Mouse (Mus musculus) hindbrain, embryonic 13.5 days (tissue): ENCODE measurements around the gene Sept4. TPM values are rescaled to one million over a fixed set of nuclear protein-coding genes. Genes with fewer than 3 reads are reported as not detected.

Experiments used
- ATAC-seq: fragments of 200-750 bp; cut with Nextera tagmentation; 2 replicates; pipeline ENCODE4 v1.8.0; 2017; ENCODE audit warnings: moderate TSS enrichment; ENCODE audit not compliant: low FRiP score
- H3K27ac ChIP-seq: fragments of 300-500 bp; sonication (generic); 2 replicates; pipeline ENCODE4 v1.5.1; 2015; ENCODE audit warnings: inconsistent platforms, mild to moderate bottlenecking, moderate library complexity
- H3K27me3 ChIP-seq: fragments of 300-500 bp; sonication (generic); 2 replicates; pipeline ENCODE4 v1.6.1; 2015; ENCODE audit warnings: mild to moderate bottlenecking, inconsistent platforms
- H3K36me3 ChIP-seq: fragments of 300-500 bp; sonication (generic); 2 replicates; pipeline ENCODE4 v1.6.1; 2015; ENCODE audit warnings: mild to moderate bottlenecking, inconsistent platforms
- H3K4me1 ChIP-seq: fragments of 300-500 bp; sonication (generic); replicated peaks from 2 replicates; pipeline ENCODE4 v1.6.1; 2015; ENCODE audit warnings: inconsistent platforms
- H3K4me2 ChIP-seq: fragments of 300-500 bp; sonication (generic); 2 replicates; pipeline ENCODE4 v1.6.1; 2015; ENCODE audit warnings: inconsistent platforms, mild to moderate bottlenecking, moderate library complexity
- H3K4me3 ChIP-seq: fragments of 300-500 bp; sonication (generic); 2 replicates; pipeline ENCODE4 v1.5.1; 2015; ENCODE audit warnings: mild to moderate bottlenecking, inconsistent platforms
- H3K9ac ChIP-seq: fragments of 300-500 bp; sonication (generic); 2 replicates; pipeline ENCODE4 v1.6.1; 2015; ENCODE audit warnings: mild to moderate bottlenecking, inconsistent platforms
- H3K9me3 ChIP-seq: fragments of 300-500 bp; sonication (generic); 2 replicates; pipeline ENCODE4 v1.6.1; 2016; ENCODE audit warnings: inconsistent platforms
- WGBS: fragments of 180-500 bp; shearing (Covaris S2); methylation state at CpG from one replicate; pipeline ENCODE4 v1.1.7; 2015; 5-methylcytosine and 5-hydroxymethylcytosine counted together
- polyA plus RNA-seq: library from polyadenylated mRNA; unstranded; fragments of >200 nt; fragmentation: Nextera tagmentation; extraction: Ambion mirVana; gene quantifications from 2 replicates; pipeline ENCODE4 v1.2.1, GENCODE M21; 2015

Sept4 gene
- polyA plus RNA-seq, 1 experiment from 2014 or later: 22.4 TPM

GRCm38 (mm10) chr11:87592713-87593598 is 24.3 kb downstream of the Sept4 start:
- H3K27ac ChIP-seq: peak overlapping the region; percentile 93
- peaks cover 11% of the 10 kb centered on the region for H3K36me3 ChIP-seq
- ATAC-seq: no peak
- WGBS: 28% methylated on average over 13 of the region's 13 CpGs
- H3K27me3 ChIP-seq: no peaks in the 10 kb centered on the region
- H3K9ac ChIP-seq: peak overlapping the region; percentile 77
- H3K4me3 ChIP-seq: peak overlapping the region; percentile 75
- peaks cover 71% of the 10 kb centered on the region for H3K4me1 ChIP-seq
- H3K4me2 ChIP-seq: peak overlapping the region; percentile 73
- no peaks in the 10 kb centered on the region for H3K9me3 ChIP-seq

DNA sequence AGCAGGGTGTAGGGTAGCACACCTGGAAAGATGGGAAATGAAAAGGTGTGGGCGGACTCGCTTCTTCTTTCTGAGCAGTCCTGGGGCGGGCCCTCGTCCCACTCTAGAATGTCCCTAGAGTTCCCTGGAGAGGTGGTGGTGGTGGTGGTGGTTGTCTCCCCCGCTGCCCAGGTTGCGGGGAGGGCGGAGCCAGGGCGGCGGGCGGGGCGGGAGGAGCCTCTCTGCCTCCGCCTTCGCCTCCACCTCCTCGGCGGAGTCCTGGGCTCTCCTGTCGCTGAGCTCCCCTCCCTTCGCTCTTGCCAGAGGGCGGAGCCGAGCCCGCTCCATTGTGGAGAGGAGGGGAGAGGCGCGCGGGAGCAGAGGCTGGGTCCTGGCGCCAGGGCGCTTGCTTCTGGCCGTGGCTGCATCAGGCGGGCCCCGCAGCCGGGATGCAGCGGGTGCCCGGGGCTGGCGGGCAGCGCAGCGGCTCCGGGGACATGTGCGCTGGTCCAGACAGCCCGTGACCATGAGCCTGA is 26.7 kb downstream of the Sept4 start:
- H3K36me3 ChIP-seq: peaks cover 35% of the 10 kb centered on the region
- peak; percentile 43 for ATAC-seq
- H3K9ac ChIP-seq: peak overlapping the region; percentile 99
- peak overlapping the region; percentile 94 for H3K27ac ChIP-seq
- 0% methylated on average over 33 of the region's 37 CpGs for WGBS
- no peaks in the 10 kb centered on the region for H3K27me3 ChIP-seq
- H3K9me3 ChIP-seq: no peaks in the 10 kb centered on the region
- peak overlapping the region; percentile 83 for H3K4me2 ChIP-seq
- H3K4me3 ChIP-seq: peak overlapping the region; percentile 90
- peaks cover 57% of the 10 kb centered on the region for H3K4me1 ChIP-seq

DNA sequence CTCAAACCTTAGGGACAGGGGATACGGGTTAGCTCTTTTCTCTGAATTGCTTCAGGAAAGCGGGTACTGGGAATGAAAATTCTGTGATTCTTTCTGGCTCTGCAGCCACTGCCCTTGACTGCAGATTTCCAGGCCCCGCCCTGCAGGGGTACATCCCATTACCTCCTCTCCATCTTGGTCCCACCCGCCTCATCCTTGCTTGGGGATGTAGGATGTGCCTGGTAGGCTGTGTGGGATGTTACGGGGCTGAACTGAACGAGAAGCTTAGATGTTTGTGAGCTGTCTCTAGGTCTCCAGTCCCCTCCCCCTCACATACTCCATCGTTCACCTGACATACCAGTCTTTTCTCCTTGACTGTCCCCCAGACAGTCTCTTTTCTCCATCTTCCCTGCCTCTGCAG is 27.3 kb downstream of the Sept4 start:
- Histone ChIP-seq H3K4me2 (peak overlapping the region; percentile 83), H3K36me3 (peaks cover 41% of the 10 kb centered on the region), H3K4me1 (peaks cover 51% of the 10 kb centered on the region), H3K27me3 (no peaks in the 10 kb centered on the region), H3K9me3 (no peaks in the 10 kb centered on the region), H3K27ac (peak overlapping the region; percentile 94), H3K9ac (peak overlapping the region; percentile 99), H3K4me3 (peak overlapping the region; percentile 90)
- ATAC-seq: no peak
- WGBS: 6% methylated on average over 7 of the region's 7 CpGs

DNA sequence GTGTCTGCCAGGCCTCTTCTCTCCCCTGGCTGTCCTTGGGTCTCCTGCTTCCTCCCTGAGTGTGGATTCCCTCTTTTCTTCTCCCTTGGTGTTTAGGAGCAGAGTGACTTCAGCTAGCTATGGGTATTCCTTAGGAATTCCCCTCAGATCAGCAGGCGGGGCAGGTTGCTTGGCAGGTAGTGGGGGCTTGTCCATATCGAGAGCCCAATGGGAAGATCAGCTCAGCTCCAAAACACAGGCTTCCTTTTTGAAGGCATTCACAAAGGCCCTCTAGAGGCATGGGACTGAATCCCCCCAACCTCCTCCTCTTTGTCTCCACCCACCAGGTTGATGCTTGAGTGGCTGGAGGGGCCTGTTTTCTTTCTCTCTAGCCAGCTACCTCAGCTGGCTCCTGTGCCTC is 27.8 kb downstream of the Sept4 start:
- peak overlapping the region; percentile 90 for H3K4me3 ChIP-seq
- H3K9me3 ChIP-seq: no peaks in the 10 kb centered on the region
- H3K36me3 ChIP-seq: peaks cover 46% of the 10 kb centered on the region
- peaks cover 48% of the 10 kb centered on the region for H3K4me1 ChIP-seq
- no peak for ATAC-seq
- H3K27me3 ChIP-seq: no peaks in the 10 kb centered on the region
- peak overlapping the region; percentile 99 for H3K9ac ChIP-seq
- peak overlapping the region; percentile 83 for H3K4me2 ChIP-seq
- H3K27ac ChIP-seq: peak overlapping the region; percentile 94
- WGBS: 46% methylated on average over 2 of the region's 2 CpGs

DNA sequence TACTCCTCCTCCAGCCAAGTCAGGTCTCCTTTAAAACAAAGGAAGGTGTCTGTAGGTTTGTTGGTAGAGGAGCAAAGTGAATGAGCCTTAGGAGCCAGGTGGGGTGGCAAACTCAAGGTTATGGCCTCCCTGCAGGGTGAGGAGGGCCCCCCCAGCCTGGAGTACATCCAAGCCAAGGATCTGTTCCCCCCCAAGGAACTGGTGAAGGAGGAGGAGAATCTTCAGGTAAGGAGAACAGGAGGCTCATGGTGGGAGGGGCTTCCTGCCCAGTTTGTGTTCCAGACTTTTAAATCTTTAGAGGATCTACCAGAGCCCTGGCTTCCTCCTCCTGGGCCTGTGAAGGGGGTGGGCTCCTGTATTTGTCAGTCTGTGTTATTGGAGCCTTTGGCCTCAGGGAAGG is 28.4 kb downstream of the Sept4 start:
- H3K36me3 ChIP-seq: peaks cover 52% of the 10 kb centered on the region
- ATAC-seq: no peak
- peak overlapping the region; percentile 99 for H3K9ac ChIP-seq
- H3K27ac ChIP-seq: peak overlapping the region; percentile 94
- H3K9me3 ChIP-seq: no peaks in the 10 kb centered on the region
- peak overlapping the region; percentile 83 for H3K4me2 ChIP-seq
- H3K27me3 ChIP-seq: no peaks in the 10 kb centered on the region
- peaks cover 48% of the 10 kb centered on the region for H3K4me1 ChIP-seq
- peak overlapping the region; percentile 90 for H3K4me3 ChIP-seq

DNA sequence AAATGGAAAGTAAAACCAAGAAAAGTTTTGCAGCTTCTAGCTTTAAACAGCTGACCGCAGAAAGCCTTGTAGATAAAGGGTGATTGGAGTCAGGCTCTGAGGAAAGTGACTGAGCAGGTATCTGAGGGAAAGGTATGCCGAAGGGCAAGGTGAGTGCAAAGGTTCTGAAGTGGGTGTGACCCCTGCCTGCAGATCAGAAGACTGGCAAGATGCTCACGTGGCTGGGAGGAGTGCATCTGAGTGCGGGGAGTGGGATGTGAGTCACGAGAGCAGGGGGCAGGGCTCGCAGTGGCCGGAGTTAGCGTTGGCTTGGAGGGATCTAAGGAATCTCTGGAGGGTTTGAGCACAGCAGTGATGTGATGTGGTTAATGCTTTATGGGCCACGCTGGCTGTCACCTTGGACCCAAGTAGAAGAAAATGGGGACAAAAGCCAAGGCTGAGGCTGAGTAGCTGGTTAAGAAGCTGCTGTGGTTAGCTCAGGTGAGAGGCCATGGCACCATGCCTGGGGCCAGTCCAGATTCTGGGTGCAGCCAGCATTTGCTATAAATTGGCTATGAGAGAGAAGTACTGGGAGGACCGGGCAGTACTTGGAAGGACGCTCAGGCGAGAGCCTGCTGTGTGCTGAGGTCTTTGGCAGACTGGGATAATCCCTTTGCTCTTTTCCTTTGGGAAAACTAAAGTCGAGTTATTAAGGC is 30.8 kb downstream of the Sept4 start:
- H3K9ac ChIP-seq: no peak overlapping the region
- H3K4me2 ChIP-seq: no peak overlapping the region
- H3K9me3 ChIP-seq: no peaks in the 10 kb centered on the region
- peaks cover 32% of the 10 kb centered on the region for H3K4me1 ChIP-seq
- H3K4me3 ChIP-seq: no peak overlapping the region
- WGBS: 91% methylated on average over 13 of the region's 13 CpGs
- no peak overlapping the region for H3K27ac ChIP-seq
- H3K36me3 ChIP-seq: peaks cover 77% of the 10 kb centered on the region
- no peak for ATAC-seq
- H3K27me3 ChIP-seq: no peaks in the 10 kb centered on the region

DNA sequence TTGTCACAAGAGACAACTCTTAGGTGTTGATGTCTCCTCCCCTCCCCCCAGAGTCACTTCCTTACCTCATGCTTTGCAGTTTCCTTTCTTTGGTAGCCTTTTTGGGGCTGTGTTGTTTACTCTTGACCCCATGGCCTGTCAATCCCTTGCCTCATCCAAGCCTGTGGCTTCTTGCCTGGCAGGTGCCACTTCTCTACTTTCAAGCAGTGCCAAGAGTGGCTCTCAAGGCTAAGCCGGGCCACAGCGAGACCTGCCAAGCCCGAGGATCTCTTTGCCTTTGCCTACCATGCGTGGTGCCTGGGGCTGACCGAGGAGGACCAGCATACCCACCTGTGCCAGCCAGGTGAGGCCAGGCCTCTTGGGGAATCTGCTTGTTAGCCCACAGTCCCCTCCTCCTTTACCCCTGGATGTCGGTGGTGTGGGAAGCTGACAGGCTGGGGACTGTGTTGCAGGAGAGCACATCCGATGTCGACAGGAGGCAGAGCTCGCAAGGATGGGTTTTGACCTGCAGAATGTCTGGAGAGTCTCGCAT is 31.7 kb downstream of the Sept4 start:
- WGBS: 97% methylated on average over 10 of the region's 10 CpGs
- Histone ChIP-seq H3K27ac (no peak overlapping the region), H3K9me3 (no peaks in the 10 kb centered on the region), H3K9ac (no peak overlapping the region), H3K4me2 (no peak overlapping the region), H3K4me1 (peaks cover 24% of the 10 kb centered on the region), H3K27me3 (no peaks in the 10 kb centered on the region), H3K36me3 (peaks cover 85% of the 10 kb centered on the region), H3K4me3 (no peak overlapping the region)
- ATAC-seq: no peak

DNA sequence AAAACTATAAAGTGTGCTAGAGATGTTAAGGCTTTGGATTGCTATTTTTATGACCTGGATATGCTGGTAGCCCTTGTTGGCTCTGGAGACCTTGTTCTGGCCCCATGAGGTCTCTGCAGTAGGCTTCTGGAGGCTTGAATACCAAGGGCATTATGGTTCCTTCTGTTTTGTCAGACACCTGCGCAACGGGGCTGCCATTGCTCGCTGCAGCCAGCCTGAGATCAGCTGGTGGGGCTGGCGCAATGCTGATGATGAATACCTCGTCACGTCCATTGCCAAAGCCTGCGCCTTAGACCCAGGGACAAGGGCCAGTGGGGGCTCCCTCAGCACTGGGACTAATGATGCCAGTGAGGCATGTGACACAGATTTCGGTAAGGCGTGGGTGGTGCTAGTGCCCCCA is 33.5 kb downstream of the Sept4 start:
- H3K4me3 ChIP-seq: no peak overlapping the region
- H3K9ac ChIP-seq: no peak overlapping the region
- no peaks in the 10 kb centered on the region for H3K9me3 ChIP-seq
- WGBS: 93% methylated on average over 9 of the region's 9 CpGs
- H3K36me3 ChIP-seq: peaks cover 98% of the 10 kb centered on the region
- no peak for ATAC-seq
- H3K27ac ChIP-seq: no peak overlapping the region
- H3K4me1 ChIP-seq: peaks cover 9% of the 10 kb centered on the region
- no peak overlapping the region for H3K4me2 ChIP-seq
- no peaks in the 10 kb centered on the region for H3K27me3 ChIP-seq

DNA sequence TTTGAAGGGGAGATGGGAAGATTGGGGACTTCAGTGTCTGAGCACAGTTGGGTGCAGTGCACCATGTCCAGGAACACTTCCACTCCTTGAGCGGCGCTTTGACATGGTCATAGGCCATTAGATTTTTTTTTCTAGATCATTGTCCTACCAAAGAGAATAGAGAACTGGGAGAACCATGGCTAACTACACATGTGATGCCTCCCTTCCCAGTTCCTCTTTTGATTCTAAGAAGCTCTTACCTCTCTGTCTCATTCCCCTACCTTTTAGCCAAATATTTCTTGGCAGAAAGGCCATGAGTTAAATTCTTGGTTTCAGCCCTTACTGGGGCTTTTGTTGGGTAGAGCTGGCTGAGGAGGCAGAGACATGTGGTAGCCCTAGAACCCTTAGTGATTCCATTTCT is 34.9 kb downstream of the Sept4 start:
- Histone ChIP-seq H3K9me3 (no peaks in the 10 kb centered on the region), H3K4me3 (no peak overlapping the region), H3K4me1 (0 out of 2 replicates have a peak, but pooled peaks cover 3% of the 10 kb centered on the region), H3K4me2 (no peak overlapping the region), H3K9ac (no peak overlapping the region), H3K36me3 (peaks cover 98% of the 10 kb centered on the region), H3K27me3 (no peaks in the 10 kb centered on the region), H3K27ac (no peak overlapping the region)
- no peak for ATAC-seq
- WGBS: 95% methylated on average over 2 of the region's 2 CpGs

DNA sequence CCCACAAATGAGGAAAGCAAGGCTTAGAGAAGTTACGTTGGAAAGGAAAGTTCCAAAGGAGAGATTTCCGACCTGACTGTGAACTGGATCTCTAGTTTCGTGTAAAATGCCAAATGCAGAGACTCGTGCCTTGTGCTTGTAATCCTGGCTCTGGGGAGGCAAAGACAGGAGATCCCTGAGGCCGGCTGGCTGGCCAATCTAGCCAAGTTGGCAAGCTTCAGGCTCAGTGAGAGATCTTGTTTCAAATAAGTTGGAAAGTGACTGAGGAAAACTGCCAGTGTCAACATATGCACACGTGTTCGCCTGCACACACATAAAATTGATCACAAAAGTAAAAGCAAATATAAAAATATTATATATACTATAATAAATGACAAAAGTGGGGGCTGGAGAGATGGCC is 40.6 kb downstream of the Sept4 start:
- ATAC-seq: no peak
- Histone ChIP-seq H3K4me1 (no peaks in the 10 kb centered on the region), H3K36me3 (peaks cover 98% of the 10 kb centered on the region), H3K27me3 (no peaks in the 10 kb centered on the region), H3K9me3 (no peaks in the 10 kb centered on the region), H3K4me3 (no peak overlapping the region), H3K9ac (no peak overlapping the region), H3K27ac (no peak overlapping the region), H3K4me2 (no peak overlapping the region)
- WGBS: 89% methylated on average over 7 of the region's 7 CpGs

- no peak for ATAC-seq
- Histone ChIP-seq H3K9ac (no peak overlapping the region), H3K4me1 (no peaks in the 10 kb centered on the region), H3K4me3 (no peak overlapping the region), H3K4me2 (no peak overlapping the region), H3K27me3 (no peaks in the 10 kb centered on the region), H3K9me3 (no peaks in the 10 kb centered on the region), H3K27ac (no peak overlapping the region), H3K36me3 (peaks cover 98% of the 10 kb centered on the region)
- WGBS: 95% methylated on average over 9 of the region's 9 CpGs
Measured at GRCm38 (mm10) chr11:87611547-87611946, 42.8 kb downstream of the Sept4 start.

DNA sequence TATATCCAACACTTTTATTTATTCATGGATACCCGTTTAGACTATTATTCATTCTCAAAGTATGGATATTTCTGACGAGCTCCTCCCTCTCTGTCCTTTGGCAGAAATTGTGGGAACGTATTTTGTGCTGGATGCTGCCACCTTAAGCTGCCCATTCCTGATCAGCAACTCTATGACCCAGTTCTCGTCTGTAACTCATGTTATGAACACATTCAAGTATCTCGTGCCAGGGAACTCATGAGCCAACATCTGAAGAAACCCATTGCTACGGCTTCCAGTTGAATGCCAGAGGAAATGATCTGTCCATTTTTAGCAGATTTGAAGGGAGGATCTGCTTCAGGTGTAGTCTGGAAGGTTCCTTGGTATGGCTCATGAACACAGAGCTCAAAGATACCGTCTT is 45.3 kb downstream of the Sept4 start:
- Histone ChIP-seq H3K27me3 (no peaks in the 10 kb centered on the region), H3K9ac (no peak overlapping the region), H3K4me2 (no peak overlapping the region), H3K27ac (no peak overlapping the region), H3K9me3 (0 out of 2 replicates have a peak, but pooled peaks cover 5% of the 10 kb centered on the region), H3K4me3 (no peak overlapping the region), H3K36me3 (peaks cover 99% of the 10 kb centered on the region), H3K4me1 (no peaks in the 10 kb centered on the region)
- ATAC-seq: no peak
- 94% methylated on average over 7 of the region's 7 CpGs for WGBS
